Mouse (Mus musculus): ENCODE results near the gene Slc17a4. TPM values are rescaled to one million over a fixed set of nuclear protein-coding genes. Genes with fewer than 3 reads are reported as not detected.
A peak's percentile ranks its signal among the peaks of the same experiment; 100 is the strongest.

Slc17a4 gene
- polyA plus RNA-seq, 1 experiment from 2014 or later = 0.49 TPM

DNA sequence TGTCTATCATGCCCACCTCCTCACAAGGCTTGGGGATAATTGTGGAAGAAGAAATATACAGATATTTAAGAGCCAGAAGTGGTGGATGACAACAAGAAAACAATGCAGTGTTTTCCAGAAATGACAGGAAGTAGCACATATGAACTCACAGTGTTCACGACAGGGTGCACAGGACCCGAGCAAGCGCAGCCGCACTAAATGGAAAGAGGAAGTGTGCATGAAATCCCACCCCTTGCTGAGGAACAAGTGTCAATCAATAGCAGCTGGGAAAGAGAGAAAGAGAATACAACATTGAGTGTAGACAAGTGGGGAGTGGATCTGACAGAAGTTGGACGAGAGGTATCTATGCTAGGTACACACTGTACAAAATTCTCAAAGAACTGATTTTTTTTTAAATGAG lies 3.5 kb downstream of the Slc17a4 start:
- no peak overlapping the region for H3K9ac ChIP-seq (ENCODE audit: low read length)
- H3K36me3 ChIP-seq (ENCODE audit: control insufficient read depth, insufficient read depth, low read length) = no peaks in the 10 kb centered on the region
- ATAC-seq (ENCODE audit: insufficient read depth, low FRiP score, low TSS enrichment) = no peak
- H3K4me1 ChIP-seq (ENCODE audit: control insufficient read depth, insufficient read depth, low read length) = no peaks in the 10 kb centered on the region
- DNase-seq (ENCODE audit: low spot score) = no peak
- no peak overlapping the region for H3K4me2 ChIP-seq (ENCODE audit: low read depth)
- 85% methylated on average over 5 of the region's 5 CpGs for WGBS
- no peaks in the 10 kb centered on the region for H3K9me3 ChIP-seq (ENCODE audit: control insufficient read depth, low read length)
- no peak overlapping the region for H3K4me3 ChIP-seq (ENCODE audit: low read depth, low read length)
- H3K27ac ChIP-seq (ENCODE audit: low read depth, low read length) = no peak overlapping the region
- no peaks in the 10 kb centered on the region for H3K27me3 ChIP-seq (ENCODE audit: control insufficient read depth, insufficient read depth, low read length)

DNA sequence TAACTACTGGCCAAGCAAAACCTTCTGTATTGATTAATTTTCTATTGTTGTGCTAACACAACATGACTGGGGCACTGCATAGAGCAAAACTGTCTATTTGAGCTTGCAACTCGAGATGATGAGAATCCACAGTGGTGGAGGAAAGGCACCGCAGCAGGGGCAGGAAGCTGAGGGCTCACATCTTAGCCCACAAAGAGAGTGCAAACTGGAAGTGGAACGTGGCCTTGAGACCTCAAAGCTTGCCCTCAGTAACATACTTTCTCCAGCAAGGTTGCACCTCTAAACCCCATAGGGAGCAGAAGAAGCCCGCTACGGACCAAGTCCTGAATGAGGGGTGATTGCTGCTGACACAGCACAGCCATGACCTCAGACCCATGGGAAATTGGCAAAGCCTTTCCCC lies 4.7 kb downstream of the Slc17a4 start:
- Histone ChIP-seq H3K4me1 (ENCODE audit: control insufficient read depth, insufficient read depth, low read length) (no peaks in the 10 kb centered on the region), H3K9ac (ENCODE audit: low read length) (no peak overlapping the region), H3K36me3 (ENCODE audit: control insufficient read depth, insufficient read depth, low read length) (no peaks in the 10 kb centered on the region), H3K27me3 (ENCODE audit: control insufficient read depth, insufficient read depth, low read length) (no peaks in the 10 kb centered on the region), H3K4me2 (ENCODE audit: low read depth) (no peak overlapping the region), H3K27ac (ENCODE audit: low read depth, low read length) (no peak overlapping the region), H3K4me3 (ENCODE audit: low read depth, low read length) (no peak overlapping the region), H3K9me3 (ENCODE audit: control insufficient read depth, low read length) (no peaks in the 10 kb centered on the region)
- DNase-seq (ENCODE audit: low spot score) (no peak), ATAC-seq (ENCODE audit: insufficient read depth, low FRiP score, low TSS enrichment) (no peak)
- WGBS = 92% methylated on average over 5 of the region's 5 CpGs

DNA sequence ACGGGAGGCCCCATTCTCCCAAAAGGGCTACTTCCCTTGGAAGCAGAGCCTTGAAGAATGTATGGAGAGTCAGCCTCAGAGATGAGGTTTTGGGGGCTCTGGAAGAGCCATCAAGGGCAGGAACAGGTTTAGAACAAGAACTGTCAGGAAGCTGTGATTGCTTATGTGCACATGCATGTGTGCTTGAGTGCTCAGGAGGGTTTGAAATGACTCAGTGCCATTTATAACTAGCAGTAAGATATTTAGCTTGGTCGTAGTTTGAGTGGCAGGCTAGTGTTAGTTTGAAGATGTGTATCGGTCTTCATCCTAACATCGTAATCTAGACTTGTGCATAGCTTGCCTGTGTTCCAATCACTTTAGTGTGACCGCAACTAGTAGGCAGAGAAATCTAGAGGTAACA lies 7.9 kb downstream of the Slc17a4 start:
- Histone ChIP-seq H3K4me3 (ENCODE audit: low read depth, low read length) (no peak overlapping the region), H3K9me3 (ENCODE audit: control insufficient read depth, low read length) (no peaks in the 10 kb centered on the region), H3K27ac (ENCODE audit: low read depth, low read length) (no peak overlapping the region), H3K9ac (ENCODE audit: low read length) (no peak overlapping the region), H3K4me2 (ENCODE audit: low read depth) (no peak overlapping the region), H3K4me1 (ENCODE audit: control insufficient read depth, insufficient read depth, low read length) (no peaks in the 10 kb centered on the region), H3K27me3 (ENCODE audit: control insufficient read depth, insufficient read depth, low read length) (no peaks in the 10 kb centered on the region), H3K36me3 (ENCODE audit: control insufficient read depth, insufficient read depth, low read length) (no peaks in the 10 kb centered on the region)
- 96% methylated on average over 5 of the region's 5 CpGs for WGBS
- no peak for DNase-seq (ENCODE audit: low spot score)
- ATAC-seq (ENCODE audit: insufficient read depth, low FRiP score, low TSS enrichment) = no peak

DNA sequence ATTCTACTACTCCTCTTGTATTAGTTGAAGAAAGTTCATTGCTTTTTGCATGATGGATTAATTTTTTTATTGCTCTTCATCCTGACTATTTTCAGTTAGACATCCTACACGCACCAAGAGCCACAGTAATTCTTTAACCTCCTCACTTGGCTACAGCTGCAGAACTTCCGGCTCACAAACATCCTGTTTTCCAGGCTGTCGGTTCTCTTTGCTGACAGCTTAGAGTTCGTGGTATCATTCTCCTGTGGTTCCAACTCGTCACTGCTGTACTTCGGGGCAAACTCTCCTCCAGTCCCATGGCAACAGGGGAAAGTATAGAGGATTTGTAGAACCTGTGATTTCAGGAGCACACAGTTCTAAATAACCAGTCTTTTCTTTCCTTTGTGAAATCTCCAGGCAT lies 16.6 kb downstream of the Slc17a4 start:
- DNase-seq (ENCODE audit: low spot score) = no peak
- 71% methylated on average over 6 of the region's 6 CpGs for WGBS

DNA sequence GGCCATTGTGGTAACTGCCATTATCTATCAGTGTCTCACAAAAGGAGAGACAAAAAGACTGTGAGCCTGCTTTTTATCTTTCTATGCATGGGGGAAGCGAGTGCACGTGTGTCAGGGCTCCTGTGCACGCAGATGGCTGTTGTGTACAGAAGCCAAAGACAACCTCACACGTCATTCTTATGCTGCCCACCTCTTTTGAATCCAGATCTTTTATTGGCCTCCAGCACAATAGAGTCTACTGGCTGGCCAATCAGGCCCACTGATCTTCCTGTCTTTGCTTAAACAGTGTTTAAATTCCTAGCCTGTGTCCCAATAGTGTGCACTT lies 21.6 kb downstream of the Slc17a4 start:
- H3K4me1 ChIP-seq (ENCODE audit: control insufficient read depth, insufficient read depth, low read length) = peaks cover 3% of the 10 kb centered on the region
- H3K9me3 ChIP-seq (ENCODE audit: control insufficient read depth, low read length) = no peaks in the 10 kb centered on the region
- no peaks in the 10 kb centered on the region for H3K27me3 ChIP-seq (ENCODE audit: control insufficient read depth, insufficient read depth, low read length)
- H3K4me3 ChIP-seq (ENCODE audit: low read depth, low read length) = no peak overlapping the region
- DNase-seq (ENCODE audit: low spot score) (peak; percentile 24), ATAC-seq (ENCODE audit: insufficient read depth, low FRiP score, low TSS enrichment) (no peak)
- no peak overlapping the region for H3K9ac ChIP-seq (ENCODE audit: low read length)
- no peak overlapping the region for H3K4me2 ChIP-seq (ENCODE audit: low read depth)
- H3K36me3 ChIP-seq (ENCODE audit: control insufficient read depth, insufficient read depth, low read length) = no peaks in the 10 kb centered on the region
- WGBS = 37% methylated on average over 4 of the region's 4 CpGs
- no peak overlapping the region for H3K27ac ChIP-seq (ENCODE audit: low read depth, low read length)

More for the DNA sequence above, 16.6 kb downstream of the Slc17a4 start:
- no peaks in the 10 kb centered on the region for H3K27me3 ChIP-seq (ENCODE audit: control insufficient read depth, insufficient read depth, low read length)
- no peaks in the 10 kb centered on the region for H3K9me3 ChIP-seq (ENCODE audit: control insufficient read depth, low read length)
- H3K27ac ChIP-seq (ENCODE audit: low read depth, low read length) = no peak overlapping the region
- H3K4me1 ChIP-seq (ENCODE audit: control insufficient read depth, insufficient read depth, low read length) = no peaks in the 10 kb centered on the region
- no peak overlapping the region for H3K4me3 ChIP-seq (ENCODE audit: low read depth, low read length)
- no peak overlapping the region for H3K9ac ChIP-seq (ENCODE audit: low read length)
- H3K4me2 ChIP-seq (ENCODE audit: low read depth) = no peak overlapping the region
- no peak for ATAC-seq (ENCODE audit: insufficient read depth, low FRiP score, low TSS enrichment)
- no peaks in the 10 kb centered on the region for H3K36me3 ChIP-seq (ENCODE audit: control insufficient read depth, insufficient read depth, low read length)

DNA sequence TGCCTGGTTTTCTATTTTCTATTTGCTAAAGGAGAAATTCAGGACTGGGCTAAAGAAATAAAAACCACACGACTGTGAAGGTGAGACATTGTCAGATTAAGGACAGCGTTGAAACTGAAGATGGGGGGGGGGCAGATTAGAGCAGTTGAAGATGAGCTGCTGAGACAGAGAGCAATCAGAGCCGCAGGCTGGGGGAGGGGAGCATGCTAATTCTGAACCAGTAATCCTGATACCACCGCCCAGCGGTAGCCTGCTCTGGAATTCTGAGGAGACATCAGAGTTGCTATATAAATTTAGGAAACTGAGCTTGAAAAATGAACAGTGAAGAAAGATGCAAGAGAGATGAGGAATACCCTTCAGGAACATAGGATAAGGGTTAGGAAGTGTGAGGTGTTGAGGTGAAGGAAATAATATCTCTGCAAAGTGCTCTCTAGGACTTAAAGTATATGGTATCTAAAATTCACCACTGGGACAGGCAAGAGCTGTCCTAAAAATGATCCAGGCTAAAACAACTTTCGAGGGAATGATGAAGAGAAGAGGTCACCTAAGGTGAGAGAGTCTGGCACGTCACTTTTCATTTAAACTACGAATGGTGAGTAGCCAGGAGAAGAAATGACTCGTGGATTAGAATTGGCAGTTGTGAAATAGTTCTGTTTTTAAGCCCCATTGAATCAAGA lies 22.1 kb downstream of the Slc17a4 start:
- Histone ChIP-seq H3K4me2 (ENCODE audit: low read depth) (no peak overlapping the region), H3K9ac (ENCODE audit: low read length) (no peak overlapping the region), H3K36me3 (ENCODE audit: control insufficient read depth, insufficient read depth, low read length) (no peaks in the 10 kb centered on the region), H3K27ac (ENCODE audit: low read depth, low read length) (no peak overlapping the region), H3K4me1 (ENCODE audit: control insufficient read depth, insufficient read depth, low read length) (peaks cover 3% of the 10 kb centered on the region), H3K9me3 (ENCODE audit: control insufficient read depth, low read length) (no peaks in the 10 kb centered on the region), H3K4me3 (ENCODE audit: low read depth, low read length) (no peak overlapping the region), H3K27me3 (ENCODE audit: control insufficient read depth, insufficient read depth, low read length) (no peaks in the 10 kb centered on the region)
- no peak for DNase-seq (ENCODE audit: low spot score)
- 30% methylated on average over 9 of the region's 9 CpGs for WGBS
- ATAC-seq (ENCODE audit: insufficient read depth, low FRiP score, low TSS enrichment) = no peak

DNA sequence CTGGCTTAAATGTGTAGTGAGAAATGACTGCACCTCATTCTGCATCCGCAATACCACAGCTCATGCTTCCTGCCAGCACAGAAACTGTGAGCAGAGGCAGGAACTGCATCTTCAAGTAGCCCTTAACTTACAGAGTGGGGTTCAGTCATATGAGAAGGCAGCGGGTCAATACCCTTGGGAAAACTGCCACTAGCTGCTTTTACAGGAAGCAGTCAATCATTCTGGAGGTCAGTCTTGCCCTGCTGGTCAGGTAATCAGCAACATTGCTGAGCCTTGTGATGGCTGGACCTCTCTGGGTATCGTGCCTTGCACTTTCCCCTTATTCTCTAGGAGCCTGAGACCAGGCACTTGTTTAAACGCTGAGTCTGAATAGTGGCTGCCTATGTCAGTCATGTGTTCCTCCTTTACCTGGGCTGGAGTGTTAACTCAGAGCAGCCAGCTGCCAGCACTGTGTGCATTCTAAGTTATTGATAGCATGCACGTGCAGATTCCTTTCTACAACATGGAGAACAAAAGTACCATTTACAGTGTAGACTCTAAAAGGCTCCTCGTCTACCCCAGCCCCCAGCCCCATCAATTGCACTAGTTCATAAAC lies 25.7 kb downstream of the Slc17a4 start:
- 58% methylated on average over 6 of the region's 6 CpGs for WGBS
- no peaks in the 10 kb centered on the region for H3K9me3 ChIP-seq (ENCODE audit: control insufficient read depth, low read length)
- DNase-seq (ENCODE audit: low spot score) = peak; percentile 14

DNA sequence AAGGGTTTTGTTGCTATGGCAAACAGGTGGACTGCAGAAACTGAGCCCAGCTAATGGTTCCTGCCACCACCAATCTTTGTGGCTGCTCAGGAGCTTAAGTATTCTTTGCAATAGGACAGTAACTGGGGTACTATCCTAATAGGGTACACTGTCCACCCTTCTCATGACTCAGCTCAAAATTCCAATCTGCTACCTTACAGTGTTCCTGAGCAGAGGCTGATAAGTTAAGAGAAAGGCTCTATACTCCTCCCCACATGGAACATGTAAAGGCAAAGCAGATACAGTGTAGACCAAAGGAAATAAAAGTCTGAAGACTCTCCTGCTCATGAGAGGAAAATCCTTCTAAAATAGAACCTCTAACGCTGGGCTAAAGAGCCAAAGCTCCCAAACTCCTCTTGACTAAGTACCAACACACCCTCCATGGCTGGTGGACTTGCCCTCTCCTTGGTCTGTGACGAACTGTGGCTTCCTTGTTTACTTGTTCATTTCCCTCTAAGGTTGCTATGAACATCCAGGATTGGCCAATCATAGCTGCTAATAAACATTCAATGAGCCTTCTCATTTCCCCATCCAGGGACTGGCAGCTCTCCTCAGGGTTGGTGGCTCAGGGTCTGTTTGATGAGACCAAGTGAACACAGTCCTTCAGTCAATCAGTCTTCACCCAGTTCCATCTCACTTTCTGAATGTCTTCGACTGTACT lies 27.6 kb downstream of the Slc17a4 start:
- Histone ChIP-seq H3K36me3 (ENCODE audit: control insufficient read depth, insufficient read depth, low read length) (no peaks in the 10 kb centered on the region), H3K27ac (ENCODE audit: low read depth, low read length) (no peak overlapping the region), H3K4me1 (ENCODE audit: control insufficient read depth, insufficient read depth, low read length) (peaks cover 3% of the 10 kb centered on the region; the same call in 1 of the 2 replicates), H3K4me3 (ENCODE audit: low read depth, low read length) (no peak overlapping the region), H3K27me3 (ENCODE audit: control insufficient read depth, insufficient read depth, low read length) (no peaks in the 10 kb centered on the region), H3K9ac (ENCODE audit: low read length) (no peak overlapping the region), H3K4me2 (ENCODE audit: low read depth) (no peak overlapping the region), H3K9me3 (ENCODE audit: control insufficient read depth, low read length) (no peaks in the 10 kb centered on the region)
- WGBS = 82% methylated on average over 3 of the region's 3 CpGs
- ATAC-seq (ENCODE audit: insufficient read depth, low FRiP score, low TSS enrichment) (no peak), DNase-seq (ENCODE audit: low spot score) (no peak)

More for the DNA sequence above, 25.7 kb downstream of the Slc17a4 start:
- Histone ChIP-seq H3K4me2 (ENCODE audit: low read depth) (no peak overlapping the region), H3K4me1 (ENCODE audit: control insufficient read depth, insufficient read depth, low read length) (peaks cover 3% of the 10 kb centered on the region), H3K27me3 (ENCODE audit: control insufficient read depth, insufficient read depth, low read length) (no peaks in the 10 kb centered on the region), H3K36me3 (ENCODE audit: control insufficient read depth, insufficient read depth, low read length) (no peaks in the 10 kb centered on the region), H3K27ac (ENCODE audit: low read depth, low read length) (no peak overlapping the region), H3K4me3 (ENCODE audit: low read depth, low read length) (no peak overlapping the region), H3K9ac (ENCODE audit: low read length) (no peak overlapping the region)
- ATAC-seq (ENCODE audit: insufficient read depth, low FRiP score, low TSS enrichment) = no peak

DNA sequence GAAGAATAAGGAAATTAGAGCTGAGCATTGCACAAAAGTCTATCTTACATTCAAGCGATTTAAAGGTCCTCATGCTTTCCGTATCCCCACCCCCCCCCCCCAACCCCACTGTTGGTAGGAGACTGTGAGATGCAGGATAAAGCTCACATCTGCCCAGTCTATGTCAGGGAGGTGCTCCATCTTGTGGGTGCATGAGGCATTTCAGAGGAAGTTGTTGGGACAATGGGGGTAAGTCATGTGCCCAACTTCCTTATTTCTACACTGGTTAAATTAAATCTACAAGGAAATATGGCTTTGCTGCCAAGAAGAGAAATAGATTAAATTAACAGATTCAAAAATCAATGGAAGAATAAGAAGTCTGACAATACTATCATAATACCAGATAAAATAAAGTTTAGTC lies 29.3 kb downstream of the Slc17a4 start:
- H3K9me3 ChIP-seq (ENCODE audit: control insufficient read depth, low read length) = no peaks in the 10 kb centered on the region
- H3K27ac ChIP-seq (ENCODE audit: low read depth, low read length) = no peak overlapping the region
- H3K9ac ChIP-seq (ENCODE audit: low read length) = no peak overlapping the region
- H3K27me3 ChIP-seq (ENCODE audit: control insufficient read depth, insufficient read depth, low read length) = no peaks in the 10 kb centered on the region
- H3K4me3 ChIP-seq (ENCODE audit: low read depth, low read length) = no peak overlapping the region
- no peak overlapping the region for H3K4me2 ChIP-seq (ENCODE audit: low read depth)
- ATAC-seq (ENCODE audit: insufficient read depth, low FRiP score, low TSS enrichment) (no peak), DNase-seq (ENCODE audit: low spot score) (peak; percentile 27)
- peaks cover 3% of the 10 kb centered on the region; the same call in 1 of the 2 replicates for H3K4me1 ChIP-seq (ENCODE audit: control insufficient read depth, insufficient read depth, low read length)
- H3K36me3 ChIP-seq (ENCODE audit: control insufficient read depth, insufficient read depth, low read length) = no peaks in the 10 kb centered on the region
- 40% methylated on average over 2 of the region's 2 CpGs for WGBS
